Mouse (Mus musculus) midbrain, embryonic 14.5 days (tissue): ENCODE data around the gene Itga5. TPM values are rescaled to one million over a fixed set of nuclear protein-coding genes. Genes with fewer than 3 reads are reported as not detected.

Experiments
- ATAC-seq: fragments of 200-750 bp; cut with Nextera tagmentation; 2 replicates; pipeline ENCODE4 v1.8.0; 2017; ENCODE audit warnings: moderate number of reproducible peaks, moderate library complexity; ENCODE audit not compliant: low FRiP score, low TSS enrichment
- DNase-seq: peaks from one replicate; pipeline ENCODE4 v3.0.0-alpha.2; 2015
- H3K27ac ChIP-seq: fragments of 300-500 bp; sonication (generic); replicated peaks from 2 replicates; pipeline ENCODE4 v1.5.1; 2014; ENCODE audit warnings: mild to moderate bottlenecking, low read depth, low read length, moderate library complexity
- H3K27me3 ChIP-seq: fragments of 300-500 bp; sonication (generic); 2 replicates; pipeline ENCODE4 v1.6.1; 2014; ENCODE audit warnings: low read length, control low read depth, mixed read lengths; ENCODE audit not compliant: control insufficient read depth, insufficient read depth
- H3K36me3 ChIP-seq: fragments of 300-500 bp; sonication (generic); 2 replicates; pipeline ENCODE4 v1.6.1; 2014; ENCODE audit warnings: low read length, control low read depth; ENCODE audit not compliant: control insufficient read depth, insufficient read depth
- H3K4me1 ChIP-seq: fragments of 300-500 bp; sonication (generic); 2 replicates; pipeline ENCODE4 v1.6.1; 2014; ENCODE audit warnings: mild to moderate bottlenecking, antibody characterized with exemption, low read length, control low read depth; ENCODE audit not compliant: control insufficient read depth, insufficient read depth
- H3K4me2 ChIP-seq: fragments of 300-500 bp; sonication (generic); 2 replicates; pipeline ENCODE4 v1.6.1; 2014; ENCODE audit warnings: mild to moderate bottlenecking, low read length, moderate library complexity
- H3K4me3 ChIP-seq: fragments of 300-500 bp; sonication (generic); replicated peaks from 2 replicates; pipeline ENCODE4 v1.5.1; 2014; ENCODE audit warnings: low read depth, low read length
- H3K9ac ChIP-seq: fragments of 300-500 bp; sonication (generic); replicated peaks from 2 replicates; pipeline ENCODE4 v1.6.1; 2014; ENCODE audit warnings: mild to moderate bottlenecking, low read length, moderate library complexity
- H3K9me3 ChIP-seq: fragments of 300-500 bp; sonication (generic); 2 replicates; pipeline ENCODE4 v1.6.1; 2016; ENCODE audit warnings: low read length, control low read depth, mixed read lengths; ENCODE audit not compliant: control insufficient read depth
- WGBS: fragments of 180-500 bp; shearing (Covaris S2); extraction: QIAGEN DNeasy Blood & Tissue Kit; methylation state at CpG from one replicate; pipeline ENCODE4 v1.1.7; 2014; 5-methylcytosine and 5-hydroxymethylcytosine counted together
- polyA plus RNA-seq: library from polyadenylated mRNA; unstranded; fragments of >200 nt; fragmentation: Nextera tagmentation; extraction: Ambion mirVana; gene quantifications from 2 replicates; pipeline ENCODE4 v1.2.1, GENCODE M21; 2014

Gene Itga5
- polyA plus RNA-seq, 1 experiment from 2014 or later, result 6.4 TPM

DNA sequence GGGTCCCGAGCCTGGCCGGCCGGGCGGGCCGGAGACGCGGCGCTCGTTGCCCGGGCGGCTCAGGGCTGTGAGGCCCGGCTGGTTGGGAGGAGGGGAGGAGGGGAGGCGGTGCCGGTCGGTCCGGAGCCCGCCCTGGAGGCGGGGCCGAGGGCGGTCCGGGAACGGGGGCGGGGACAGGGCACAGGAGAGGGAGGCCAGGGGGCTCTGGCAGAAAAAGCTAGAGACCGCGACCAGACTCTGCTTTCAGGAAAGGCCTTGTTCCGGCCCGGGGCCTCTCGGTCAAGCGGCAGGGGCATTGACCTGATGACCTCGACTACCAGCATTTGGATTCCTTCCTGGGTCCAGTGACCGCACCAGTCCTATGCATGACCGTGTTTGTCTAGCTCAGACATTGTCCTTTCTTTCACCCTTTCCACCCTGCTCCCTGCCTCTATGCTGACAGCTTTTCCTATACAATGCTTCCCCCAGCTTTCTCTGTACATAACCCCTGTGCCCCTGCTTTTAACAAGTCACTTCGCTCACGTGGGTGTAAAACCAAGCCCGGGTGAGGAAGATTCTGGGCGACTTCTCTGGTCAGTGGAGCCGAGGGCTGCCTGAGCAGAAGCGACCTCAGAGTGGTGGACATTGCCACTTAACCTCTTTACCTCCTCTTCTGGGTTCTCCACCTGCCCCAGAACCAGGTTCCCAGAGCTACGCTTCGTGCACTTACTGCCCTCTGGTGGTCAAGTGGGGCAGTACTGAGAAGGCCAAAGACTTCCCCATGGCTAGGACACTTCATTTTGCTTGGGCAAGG is 42.9 kb downstream of the Itga5 start:
- Histone ChIP-seq H3K4me3 (peak overlapping the region; percentile 65), H3K27me3 (no peaks in the 10 kb centered on the region), H3K4me2 (peak overlapping the region; percentile 83), H3K4me1 (peaks cover 18% of the 10 kb centered on the region), H3K9me3 (no peaks in the 10 kb centered on the region), H3K27ac (peak overlapping the region; percentile 80), H3K9ac (peak overlapping the region; percentile 88), H3K36me3 (peaks cover 7% of the 10 kb centered on the region; the same call in 1 of the 2 replicates)
- whole genome bisulfite sequencing, result 1% methylated on average over 39 of the region's 40 CpGs
- peak; percentile 97 for ATAC-seq
- DNase-seq, result peak; percentile 93

DNA sequence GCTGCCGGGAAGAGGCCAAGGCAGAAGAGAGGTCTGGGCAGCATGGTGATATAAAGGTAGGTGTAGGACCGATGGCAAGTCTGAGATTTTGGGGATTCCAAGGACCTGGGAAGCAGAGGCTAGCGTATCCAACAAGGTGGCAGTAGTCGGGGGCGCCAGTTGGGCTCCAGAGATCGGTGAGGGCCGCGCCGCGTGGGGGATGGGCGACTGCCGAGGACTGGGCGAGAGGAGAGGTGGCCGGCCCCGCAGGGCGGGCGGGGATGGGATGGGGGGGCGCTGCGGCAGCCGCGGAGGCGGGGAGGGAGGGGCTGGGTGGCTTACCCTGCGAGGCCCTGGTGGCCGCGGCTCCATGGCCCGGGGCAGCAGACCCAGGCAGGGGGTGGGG is 43.5 kb downstream of the Itga5 start:
- WGBS, result 1% methylated on average over 25 of the region's 26 CpGs
- ATAC-seq, result peak; percentile 76
- no peak for DNase-seq

DNA sequence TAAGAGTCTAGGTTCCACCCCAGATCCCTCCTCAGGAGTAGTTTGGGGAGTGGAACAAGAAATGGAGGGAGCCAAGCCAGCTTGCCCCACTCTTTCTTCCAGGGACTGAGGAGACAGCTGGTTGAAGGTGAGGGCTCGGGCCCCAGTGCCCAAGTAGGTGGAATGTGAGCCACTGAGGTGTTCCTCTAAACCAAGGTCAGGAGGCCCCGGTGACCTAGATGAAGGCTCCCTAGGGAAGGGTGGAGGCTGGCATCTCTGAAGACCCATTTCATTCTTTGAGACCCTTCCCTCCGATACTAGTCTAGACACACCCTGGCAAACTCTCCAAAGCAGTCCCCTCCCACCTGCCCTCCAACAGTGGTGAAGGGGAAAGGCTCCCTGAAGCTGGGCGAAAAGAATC is 44.2 kb downstream of the Itga5 start:
- no peaks in the 10 kb centered on the region for H3K27me3 ChIP-seq
- DNase-seq (no peak), ATAC-seq (no peak)
- H3K4me2 ChIP-seq, result peak overlapping the region; percentile 83
- peak overlapping the region; percentile 65 for H3K4me3 ChIP-seq
- H3K4me1 ChIP-seq, result peaks cover 18% of the 10 kb centered on the region
- peak overlapping the region; percentile 80; the same call in 1 of the 2 replicates for H3K27ac ChIP-seq
- 47% methylated on average over 4 of the region's 4 CpGs for WGBS
- H3K36me3 ChIP-seq, result peaks cover 20% of the 10 kb centered on the region
- no peaks in the 10 kb centered on the region for H3K9me3 ChIP-seq
- H3K9ac ChIP-seq, result peak overlapping the region; percentile 88

More for the DNA sequence above, 43.5 kb downstream of the Itga5 start:
- peak overlapping the region; percentile 80 for H3K27ac ChIP-seq
- H3K9ac ChIP-seq, result peak overlapping the region; percentile 88
- no peaks in the 10 kb centered on the region for H3K9me3 ChIP-seq
- peaks cover 13% of the 10 kb centered on the region for H3K36me3 ChIP-seq
- H3K4me1 ChIP-seq, result peaks cover 18% of the 10 kb centered on the region
- peak overlapping the region; percentile 65 for H3K4me3 ChIP-seq
- H3K27me3 ChIP-seq, result no peaks in the 10 kb centered on the region
- peak overlapping the region; percentile 83 for H3K4me2 ChIP-seq

DNA sequence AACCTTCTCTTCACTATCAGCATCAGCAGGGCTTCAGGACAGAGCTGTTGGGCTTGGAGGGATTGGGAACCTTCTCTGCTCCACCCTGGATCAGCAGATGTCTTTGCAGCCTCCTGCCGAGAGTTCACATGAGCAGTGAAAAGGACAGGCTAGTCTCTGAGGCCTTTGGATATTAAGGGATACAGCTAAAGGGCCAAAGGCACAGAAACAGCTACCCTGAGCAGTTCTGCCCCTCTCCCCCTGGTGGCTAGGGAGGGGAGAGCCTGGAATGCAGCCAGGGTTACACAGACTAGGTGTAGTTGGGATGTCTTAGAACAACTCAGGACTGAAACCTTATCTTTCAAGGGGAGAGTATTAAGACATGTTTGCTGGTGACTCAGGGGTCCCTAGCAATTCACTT is 45.5 kb downstream of the Itga5 start:
- DNase-seq (no peak), ATAC-seq (no peak)
- Histone ChIP-seq H3K4me3 (no peak overlapping the region), H3K36me3 (peaks cover 32% of the 10 kb centered on the region), H3K9me3 (no peaks in the 10 kb centered on the region), H3K27me3 (no peaks in the 10 kb centered on the region), H3K27ac (no peak overlapping the region), H3K4me2 (0 out of 2 replicates have a peak overlapping the region, but pooled peaks have one; percentile 4), H3K4me1 (peaks cover 18% of the 10 kb centered on the region), H3K9ac (no peak overlapping the region)
- 56% methylated on average over 1 of the region's 1 CpGs for WGBS

DNA sequence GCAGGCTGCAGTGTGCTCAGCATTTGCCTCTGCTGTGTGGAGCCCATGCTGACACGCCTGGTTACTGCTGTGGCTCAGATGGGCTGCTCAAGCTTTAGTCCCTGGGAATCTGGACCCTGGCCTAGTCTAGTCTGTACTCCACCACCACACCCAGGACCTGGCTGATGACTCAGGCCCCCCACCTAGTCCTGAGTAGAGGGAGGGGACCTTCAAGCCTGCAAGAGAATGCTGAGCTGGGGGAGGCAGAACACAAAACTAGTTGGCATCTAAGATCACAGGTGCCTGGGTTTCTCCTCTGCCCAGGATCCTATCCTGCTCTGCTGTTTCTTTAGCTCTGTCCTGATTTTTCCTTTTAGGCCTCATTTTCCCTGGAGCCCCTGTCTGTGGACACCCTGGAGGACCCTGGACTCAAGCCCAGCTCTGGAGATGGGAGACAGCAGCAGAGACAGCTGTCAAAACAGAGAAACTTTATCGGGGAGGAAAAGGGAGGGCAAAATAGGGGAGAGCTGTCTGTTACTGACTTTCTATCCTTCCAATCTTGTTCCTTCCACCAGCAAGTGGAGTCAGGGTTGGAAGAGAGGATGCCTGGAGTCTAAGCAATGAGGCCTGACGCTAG is 48.3 kb downstream of the Itga5 start:
- Histone ChIP-seq H3K4me3 (no peak overlapping the region), H3K36me3 (peaks cover 44% of the 10 kb centered on the region), H3K9ac (no peak overlapping the region), H3K27ac (no peak overlapping the region), H3K9me3 (no peaks in the 10 kb centered on the region), H3K4me1 (peaks cover 18% of the 10 kb centered on the region), H3K4me2 (no peak overlapping the region), H3K27me3 (no peaks in the 10 kb centered on the region)
- whole genome bisulfite sequencing, result 78% methylated on average over 3 of the region's 3 CpGs
- no peak for ATAC-seq
- DNase-seq, result no peak

DNA sequence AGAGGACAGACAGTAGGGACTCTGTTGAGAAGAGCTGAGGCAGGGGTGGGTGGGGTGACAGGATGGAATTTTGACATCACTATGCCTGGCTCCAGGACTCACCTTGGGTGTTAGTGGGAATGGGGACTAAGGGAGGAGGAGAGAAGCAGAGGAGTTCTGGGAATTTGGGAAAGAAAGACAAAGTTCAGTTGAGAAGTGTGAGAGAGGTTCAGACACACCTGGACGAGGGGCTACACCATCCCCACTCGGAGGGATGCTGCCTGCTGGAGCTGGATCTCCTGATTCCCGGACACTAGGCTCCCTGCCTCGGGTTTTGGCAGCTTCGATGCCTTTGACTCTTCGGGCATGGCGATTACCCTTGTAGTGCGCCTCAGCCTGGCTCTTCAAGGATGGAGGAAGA is 48.8 kb downstream of the Itga5 start:
- WGBS, result 91% methylated on average over 8 of the region's 8 CpGs
- H3K27ac ChIP-seq, result no peak overlapping the region
- no peak overlapping the region for H3K9ac ChIP-seq
- no peaks in the 10 kb centered on the region for H3K27me3 ChIP-seq
- no peak for DNase-seq
- no peak for ATAC-seq
- no peak overlapping the region for H3K4me3 ChIP-seq
- peaks cover 18% of the 10 kb centered on the region for H3K4me1 ChIP-seq
- H3K9me3 ChIP-seq, result no peaks in the 10 kb centered on the region
- peaks cover 44% of the 10 kb centered on the region for H3K36me3 ChIP-seq
- no peak overlapping the region for H3K4me2 ChIP-seq

DNA sequence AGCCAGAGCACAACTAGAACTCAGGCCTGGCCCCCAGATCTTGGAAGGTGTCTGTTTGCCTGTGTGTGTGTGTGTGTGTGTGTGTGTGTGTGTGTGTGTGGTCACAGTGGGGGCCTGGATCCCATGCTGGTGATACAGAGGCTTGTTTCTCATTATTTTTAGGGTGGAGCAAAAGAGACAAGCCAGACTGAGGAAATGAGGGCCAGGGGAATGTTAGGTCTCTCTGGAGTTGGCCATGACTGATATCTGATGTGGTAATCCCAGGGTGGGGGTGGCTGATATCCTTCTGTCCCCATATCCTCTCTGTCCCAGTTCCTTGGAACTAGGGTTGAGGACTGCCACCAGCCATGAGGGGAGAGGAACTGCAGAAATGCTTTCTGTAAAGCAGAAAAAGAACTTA is 49.4 kb downstream of the Itga5 start:
- Histone ChIP-seq H3K4me1 (peaks cover 12% of the 10 kb centered on the region), H3K4me3 (no peak overlapping the region), H3K4me2 (no peak overlapping the region), H3K9me3 (no peaks in the 10 kb centered on the region), H3K36me3 (peaks cover 44% of the 10 kb centered on the region), H3K27ac (no peak overlapping the region), H3K9ac (no peak overlapping the region), H3K27me3 (no peaks in the 10 kb centered on the region)
- DNase-seq (no peak), ATAC-seq (no peak)

DNA sequence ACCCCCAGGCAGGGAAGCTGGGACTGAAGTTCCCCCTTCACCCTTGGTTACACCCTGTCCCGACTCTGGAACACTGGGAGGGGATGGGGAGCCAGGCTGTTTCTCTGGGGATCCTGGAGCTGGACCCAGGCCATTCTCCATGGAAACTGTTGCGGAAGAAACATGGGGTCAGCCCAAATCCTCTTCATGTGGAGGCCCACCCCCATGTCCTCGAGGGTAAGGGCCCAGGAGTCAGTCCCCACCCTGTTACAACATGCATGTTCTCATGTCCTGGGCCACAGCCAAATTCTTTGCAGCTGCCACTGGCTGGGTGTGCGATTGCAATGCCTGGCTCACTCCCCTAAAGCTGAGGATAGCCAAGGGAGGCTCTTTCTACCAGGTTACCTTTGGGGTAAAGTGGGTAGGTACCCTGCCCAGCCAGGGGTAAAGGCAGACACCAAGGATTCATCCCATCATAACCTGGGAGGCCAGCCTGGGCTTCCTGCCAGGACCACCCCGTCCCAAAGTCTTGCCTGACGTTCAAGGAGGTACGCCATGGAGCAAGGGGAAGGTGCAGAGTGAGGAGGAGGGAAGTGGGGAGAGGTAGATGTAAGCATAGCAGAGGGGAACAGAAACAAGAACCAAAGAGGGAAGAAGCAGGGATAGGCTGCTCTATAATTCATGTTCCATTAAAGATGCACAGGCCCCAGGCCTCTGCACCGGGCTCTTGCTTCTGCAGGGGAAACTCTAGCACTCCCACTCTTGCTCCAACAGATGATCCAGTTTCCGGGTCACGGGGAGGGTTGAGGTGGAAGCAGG is 50.4 kb downstream of the Itga5 start:
- no peak overlapping the region for H3K4me3 ChIP-seq
- ATAC-seq, result no peak
- no peak overlapping the region; the same call in 1 of the 2 replicates for H3K9ac ChIP-seq
- H3K4me1 ChIP-seq, result peaks cover 5% of the 10 kb centered on the region; the same call in 1 of the 2 replicates
- no peak for DNase-seq
- no peaks in the 10 kb centered on the region for H3K27me3 ChIP-seq
- H3K36me3 ChIP-seq, result peaks cover 44% of the 10 kb centered on the region
- no peak overlapping the region for H3K4me2 ChIP-seq
- 87% methylated on average over 10 of the region's 10 CpGs for WGBS
- H3K27ac ChIP-seq, result no peak overlapping the region
- H3K9me3 ChIP-seq, result no peaks in the 10 kb centered on the region
